Mouse (Mus musculus) adrenal gland, postnatal 4 days (tissue): Measurements from ENCODE around the gene Lgals7. TPM values are rescaled to one million over a fixed set of nuclear protein-coding genes. Genes with fewer than 3 reads are reported as not detected.
"Not testable (repeated sequence)": the region's sequence is repeated elsewhere in the genome, so short reads cannot be mapped to it uniquely, and the experiment has no call there.

ENCODE experiments used
- DNase-seq, 2 experiments: peaks; one replicate each; pipeline ENCODE4 v3.0.0; 2021 to 2022; ENCODE audit warnings: low spot score in 2 of 2, mixed read lengths in 2 of 2
- total RNA-seq, 2 experiments: library from RNA; stranded (reverse); gene quantifications; 2 replicates each; pipeline ENCODE4 v1.2.3; 2021

The Lgals7 gene
- total RNA-seq, 2 experiments from 2014 or later, result 3.9 TPM

DNA sequence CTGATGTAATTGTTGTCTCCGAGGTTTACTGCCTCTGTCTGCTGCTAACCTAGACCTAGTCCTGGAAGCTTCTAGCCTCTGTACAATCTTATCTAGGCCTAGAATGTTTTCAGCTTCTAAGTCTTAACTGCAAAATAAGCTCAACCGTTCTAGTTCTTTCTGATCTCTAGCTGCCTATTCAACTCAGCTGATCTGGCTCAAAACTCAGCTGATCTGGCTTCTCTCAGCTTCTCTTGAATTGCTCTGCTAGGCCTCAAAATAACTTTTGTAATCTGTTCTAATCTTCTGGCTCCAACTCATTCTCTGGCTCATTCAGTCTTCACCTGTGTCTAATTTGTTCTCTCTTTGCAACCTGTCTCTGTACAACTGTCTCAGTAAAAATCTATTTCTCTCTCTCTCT, 10.9 kb downstream of the Lgals7 start:
- DNase-seq, result no peak

DNA sequence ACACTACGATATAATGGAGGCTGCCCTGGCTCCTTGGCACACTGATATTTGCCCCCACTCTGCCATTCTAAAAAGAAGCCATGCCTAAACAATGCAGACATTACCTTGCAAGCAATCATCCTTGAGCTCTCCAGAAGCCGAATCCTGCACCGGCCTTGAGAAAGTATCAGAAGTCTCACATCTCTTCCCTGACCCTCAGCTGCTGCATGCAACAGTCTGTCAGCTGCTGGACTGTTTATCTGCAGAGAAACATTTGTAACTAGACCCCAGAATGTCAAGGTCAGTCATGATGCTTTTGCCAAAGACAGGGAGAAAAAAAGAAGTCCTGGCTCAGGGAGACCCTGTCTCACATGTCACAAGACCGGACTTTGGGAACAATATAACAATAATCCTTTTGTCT, 12.4 kb downstream of the Lgals7 start:
- no peak for DNase-seq

DNA sequence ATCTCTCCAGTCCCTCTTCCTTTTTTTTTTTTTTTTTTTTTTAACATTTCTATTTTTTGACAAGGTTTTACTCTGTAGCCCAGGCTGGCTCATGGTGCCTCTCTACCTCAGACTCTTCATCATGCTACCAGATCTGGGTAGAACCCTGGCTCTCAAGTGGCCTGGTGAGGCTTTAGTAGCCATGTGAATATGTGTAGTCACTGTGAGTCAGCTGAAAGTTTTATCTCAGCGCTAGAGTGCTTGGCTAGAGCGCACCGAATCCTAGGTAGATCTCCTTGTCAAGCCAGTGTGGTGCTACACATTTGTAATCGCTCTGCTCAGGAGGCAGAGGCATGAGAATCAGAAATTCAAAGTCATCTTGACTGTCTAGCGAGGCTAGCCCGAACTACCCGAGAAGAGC, 13.5 kb downstream of the Lgals7 start:
- DNase-seq, result no peak

DNA sequence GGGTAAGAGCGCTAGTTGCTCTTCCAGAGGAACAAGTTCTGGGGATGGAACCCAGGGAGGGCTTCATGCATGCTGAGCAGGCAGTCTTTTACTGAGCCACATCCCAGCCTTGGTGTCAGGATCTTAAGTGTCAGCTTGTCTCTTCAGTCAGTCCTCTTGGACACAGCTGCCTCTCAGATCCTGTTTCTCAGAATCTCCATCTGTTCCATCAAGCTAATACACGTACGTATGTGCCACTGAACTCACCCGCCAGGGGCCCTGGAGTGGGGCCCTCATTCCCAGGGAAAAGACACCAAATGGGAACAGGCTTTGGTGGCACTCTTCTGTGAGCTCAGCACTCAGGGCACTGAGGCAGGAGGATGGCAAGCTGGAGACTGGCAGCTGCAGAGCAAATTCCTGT, 14.2 kb downstream of the Lgals7 start:
- no peak for DNase-seq

DNA sequence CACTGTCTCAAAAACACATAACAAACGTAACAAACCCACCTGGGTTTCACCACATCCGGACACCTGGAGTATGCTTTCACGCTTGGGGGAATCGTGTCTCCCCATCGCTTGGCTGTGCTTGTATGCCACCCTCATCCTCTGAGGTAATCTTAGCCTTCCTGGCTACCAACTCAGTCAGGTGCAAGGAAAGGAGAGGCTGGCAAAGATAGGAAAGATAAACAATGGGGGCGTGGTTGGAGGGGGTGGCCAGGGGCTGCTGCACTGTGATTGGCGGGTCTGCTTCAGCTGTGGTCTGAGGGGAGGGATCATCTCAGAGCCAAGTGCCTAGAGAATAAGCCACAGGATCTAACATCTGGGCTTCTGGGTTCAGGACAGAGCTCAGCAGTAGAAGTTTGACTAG, 16.0 kb downstream of the Lgals7 start:
- DNase-seq, result no peak

DNA sequence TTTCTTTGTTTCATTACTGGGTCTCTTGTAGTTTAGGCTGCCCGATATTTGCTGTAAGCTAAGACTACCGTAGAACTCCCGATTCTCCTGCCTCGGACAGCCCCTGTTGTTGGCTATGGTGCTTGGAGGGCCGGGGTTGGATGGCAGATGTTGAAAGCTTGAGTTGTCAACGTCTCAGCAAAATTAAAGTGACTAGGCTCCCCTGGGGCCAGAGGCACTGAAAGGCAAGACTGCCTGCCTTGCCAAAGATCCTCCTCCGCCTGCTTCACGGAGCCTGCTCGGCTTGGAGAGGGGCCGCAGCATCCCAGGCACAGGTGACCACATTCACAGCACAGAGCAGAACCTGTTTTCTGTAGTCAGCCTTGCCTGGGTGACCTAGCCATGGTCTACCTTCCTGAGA, 16.9 kb downstream of the Lgals7 start:
- DNase-seq, result no peak

DNA sequence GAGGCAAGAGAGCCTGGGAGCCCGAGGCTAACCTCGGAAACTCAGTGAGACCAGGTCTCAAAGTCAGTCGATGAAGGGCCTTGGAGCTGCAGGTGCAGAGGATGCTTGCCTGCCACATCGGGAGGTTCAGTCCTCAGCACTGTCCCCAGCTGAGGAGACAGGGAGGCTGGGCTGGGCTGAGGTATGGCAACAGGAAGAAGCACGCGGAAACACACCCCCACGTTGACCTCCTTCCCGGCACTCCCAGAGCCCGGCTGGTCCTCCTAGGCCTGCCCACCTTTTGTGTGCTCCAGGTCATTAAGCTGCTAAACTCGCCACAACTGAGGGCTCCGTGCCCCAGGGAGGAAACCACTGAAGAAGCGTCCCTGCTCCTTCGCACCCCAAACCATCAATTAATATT, 17.5 kb downstream of the Lgals7 start, which contains the start of gene Capn12:
TSS of gene Capn12 (plus strand) at position 224 of the 400 bp plus-strand sequence.
- no peak for DNase-seq

DNA sequence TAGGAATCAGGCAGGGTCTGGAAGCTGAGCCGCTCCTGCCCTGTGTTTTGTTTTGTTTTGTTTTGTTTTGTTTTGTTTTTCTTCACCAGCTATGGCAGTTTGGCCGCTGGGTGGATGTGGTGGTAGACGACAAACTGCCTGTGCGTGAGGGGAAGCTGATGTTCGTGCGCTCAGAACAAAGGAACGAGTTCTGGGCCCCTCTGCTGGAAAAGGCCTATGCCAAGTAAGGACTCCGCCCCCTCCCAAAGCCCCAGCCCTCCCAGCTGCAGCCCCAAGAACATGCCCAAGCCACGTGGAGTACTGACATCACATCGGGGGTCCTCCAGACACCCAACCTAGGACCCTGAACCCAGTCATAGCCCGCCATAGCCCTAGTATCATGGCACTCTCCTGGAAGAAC, 19.4 kb downstream of the Lgals7 start:
- DNase-seq, result no peak

DNA sequence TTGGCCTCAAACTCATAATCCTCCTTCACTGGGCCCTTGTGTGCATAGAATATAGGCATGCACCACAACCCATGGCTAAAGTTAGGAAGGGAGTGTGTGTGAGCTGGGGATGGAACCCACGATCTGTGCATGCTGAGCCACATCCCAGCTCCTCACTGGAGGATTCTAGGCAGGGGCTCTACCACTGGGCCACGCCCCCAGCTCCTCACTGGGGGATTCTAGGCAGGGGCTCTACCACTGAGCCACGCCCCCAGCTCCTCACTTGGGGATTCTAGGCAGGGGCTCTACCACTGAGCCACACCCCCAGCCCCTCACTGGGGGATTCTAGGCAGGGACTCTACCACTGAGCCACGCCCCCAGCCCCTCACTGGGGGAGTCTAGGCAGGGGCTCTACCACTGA, 20.1 kb downstream of the Lgals7 start:
- DNase-seq, result not testable (repeated sequence)

DNA sequence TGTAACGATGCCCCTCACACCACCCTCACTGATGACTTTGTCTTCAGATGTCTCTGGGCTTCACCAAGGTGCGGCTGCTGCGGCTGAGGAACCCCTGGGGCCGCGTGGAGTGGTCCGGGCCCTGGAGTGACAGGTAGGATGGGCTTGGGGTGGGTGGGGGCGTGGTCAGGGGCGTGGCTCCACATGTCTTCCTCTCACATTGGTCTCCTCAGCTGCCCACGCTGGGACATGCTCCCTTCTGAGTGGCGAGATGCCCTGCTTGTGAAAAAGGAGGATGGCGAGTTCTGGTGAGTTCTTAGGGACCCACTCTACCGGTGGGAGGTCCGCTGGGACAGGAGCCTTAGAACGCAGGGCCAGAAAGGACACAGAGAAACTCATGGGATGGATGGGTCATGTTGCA, 22.8 kb downstream of the Lgals7 start:
- DNase-seq, result no peak

DNA sequence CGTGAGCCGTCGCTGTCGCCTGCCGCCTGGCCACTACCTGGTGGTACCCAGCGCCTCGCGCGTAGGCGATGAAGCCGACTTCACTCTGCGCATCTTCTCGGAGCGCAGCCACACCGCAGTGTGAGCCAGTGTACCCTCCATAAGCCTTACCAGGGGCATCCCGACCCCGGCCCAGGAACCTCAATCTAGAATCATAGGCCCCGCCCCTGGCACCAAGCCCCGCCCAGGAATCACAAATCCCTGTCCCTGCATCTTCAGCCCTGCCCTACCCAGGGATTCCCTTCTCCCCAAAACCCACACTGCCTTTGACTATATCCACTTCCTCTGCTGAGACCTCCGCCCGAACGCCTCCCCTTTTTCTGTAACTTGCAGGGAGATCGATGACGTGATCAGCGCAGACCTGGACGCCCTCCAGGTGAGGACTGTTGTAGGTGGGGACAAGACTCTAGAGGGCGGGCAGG, 25.1 kb downstream of the Lgals7 start:
- no peak for DNase-seq

DNA sequence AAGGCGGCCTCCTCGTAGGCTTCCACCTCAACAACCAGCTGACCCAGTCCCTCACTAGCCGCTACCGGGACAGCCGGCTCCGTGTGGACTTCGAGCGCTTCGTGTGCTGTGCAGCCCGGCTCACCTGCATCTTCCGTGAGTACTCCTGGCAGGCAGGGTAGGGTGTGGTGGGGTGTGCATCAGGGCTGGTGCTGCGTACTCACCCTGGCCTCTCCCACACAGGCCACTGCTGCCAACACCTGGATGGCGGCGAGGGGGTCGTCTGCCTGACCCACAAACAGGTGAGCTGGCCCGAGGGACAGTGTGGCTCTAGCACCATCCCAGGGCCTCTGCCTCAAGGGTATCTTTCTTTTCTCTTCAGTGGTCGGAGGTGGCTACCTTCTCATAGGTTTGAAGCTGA, 28.9 kb downstream of the Lgals7 start:
- no peak for DNase-seq

DNA sequence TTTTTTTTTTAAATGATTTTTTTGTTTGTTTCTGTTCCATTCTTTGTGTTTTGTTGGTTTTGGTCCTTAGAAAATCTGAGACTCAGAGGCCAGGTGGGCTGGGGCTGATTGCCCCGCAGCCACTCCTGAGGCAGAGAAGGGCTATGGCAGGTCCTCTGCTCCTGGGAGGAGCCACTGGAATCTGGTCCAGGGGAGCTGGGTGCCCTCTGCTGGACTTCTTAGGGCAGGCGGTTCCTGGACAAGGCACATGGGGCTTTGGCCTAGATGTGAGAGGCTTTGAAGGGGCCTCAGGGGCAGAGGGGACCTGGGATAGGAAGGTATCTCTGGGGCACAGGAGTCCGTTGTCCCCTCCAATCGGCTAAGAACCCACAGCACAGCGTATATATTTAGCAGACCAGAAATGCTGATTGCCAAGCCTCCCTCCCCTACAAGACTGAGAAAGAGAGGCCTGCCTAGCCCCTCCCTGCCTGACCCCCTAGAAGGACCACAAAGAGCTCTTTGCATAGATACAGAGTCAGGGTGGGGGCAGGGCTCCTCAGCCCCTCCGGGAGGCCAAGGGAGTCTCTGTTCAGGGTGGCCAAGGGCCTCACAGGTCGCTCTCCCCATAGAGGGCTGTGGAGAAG, 30.1 kb downstream of the Lgals7 start:
- DNase-seq, result no peak

DNA sequence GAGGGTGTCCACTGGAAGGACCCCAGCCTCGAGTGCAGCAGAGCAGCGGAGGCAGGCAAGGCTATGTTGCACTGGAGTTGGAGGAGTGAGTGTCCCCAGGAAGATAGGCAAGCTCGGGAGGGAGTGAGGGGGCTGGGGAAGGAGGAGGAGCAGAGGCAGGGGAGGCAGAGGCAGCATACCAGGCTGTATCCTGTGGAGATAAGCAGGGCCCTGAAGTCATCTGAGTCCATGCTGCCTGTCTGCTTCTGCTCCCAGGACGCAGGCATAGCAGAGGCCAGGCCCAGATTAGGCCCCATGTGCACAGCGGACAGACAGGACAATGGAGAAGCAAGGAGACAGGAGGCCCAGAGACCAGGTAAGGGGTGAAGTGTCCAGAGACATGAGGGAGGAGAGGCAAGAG, 31.3 kb downstream of the Lgals7 start:
- DNase-seq, result no peak

DNA sequence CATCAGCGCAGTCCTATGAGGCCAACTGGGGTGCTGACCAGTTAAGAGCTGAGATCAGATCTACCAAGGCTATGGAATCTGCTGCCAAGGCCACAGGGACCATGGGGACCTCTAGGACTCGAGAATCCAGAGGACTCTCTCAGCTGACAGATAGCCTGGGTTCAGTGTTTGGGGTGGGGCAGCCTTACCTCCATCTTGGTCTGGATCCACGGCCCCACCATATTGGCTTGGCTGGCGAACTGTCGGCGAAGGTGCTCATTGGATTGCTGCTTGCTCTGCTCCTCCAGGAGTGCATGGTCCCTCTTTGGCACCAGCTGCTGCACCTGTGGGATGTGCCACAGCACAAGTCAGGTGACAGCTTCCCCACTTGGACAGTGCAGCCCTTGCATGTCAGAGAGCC, 34.0 kb downstream of the Lgals7 start:
- DNase-seq, result no peak

DNA sequence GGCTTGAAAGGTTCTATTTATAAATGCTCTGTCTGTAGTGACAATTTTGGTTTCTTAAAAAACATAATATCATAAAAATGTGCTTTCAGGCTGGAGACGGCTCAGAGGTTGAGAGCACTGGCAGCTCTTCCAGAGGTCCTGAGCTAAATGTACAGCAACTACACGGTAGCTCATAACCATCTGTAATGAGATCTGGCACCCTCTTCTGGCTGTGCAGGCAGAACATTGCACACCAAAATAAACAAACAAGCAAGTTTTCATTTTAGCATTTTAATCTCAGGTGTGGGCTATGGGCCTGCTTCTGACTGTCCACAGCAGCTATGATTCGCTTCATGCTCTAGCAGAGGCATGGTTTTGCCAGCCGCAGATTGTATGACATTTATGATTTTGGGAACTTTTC, 36.3 kb downstream of the Lgals7 start:
- DNase-seq, result no peak

DNA sequence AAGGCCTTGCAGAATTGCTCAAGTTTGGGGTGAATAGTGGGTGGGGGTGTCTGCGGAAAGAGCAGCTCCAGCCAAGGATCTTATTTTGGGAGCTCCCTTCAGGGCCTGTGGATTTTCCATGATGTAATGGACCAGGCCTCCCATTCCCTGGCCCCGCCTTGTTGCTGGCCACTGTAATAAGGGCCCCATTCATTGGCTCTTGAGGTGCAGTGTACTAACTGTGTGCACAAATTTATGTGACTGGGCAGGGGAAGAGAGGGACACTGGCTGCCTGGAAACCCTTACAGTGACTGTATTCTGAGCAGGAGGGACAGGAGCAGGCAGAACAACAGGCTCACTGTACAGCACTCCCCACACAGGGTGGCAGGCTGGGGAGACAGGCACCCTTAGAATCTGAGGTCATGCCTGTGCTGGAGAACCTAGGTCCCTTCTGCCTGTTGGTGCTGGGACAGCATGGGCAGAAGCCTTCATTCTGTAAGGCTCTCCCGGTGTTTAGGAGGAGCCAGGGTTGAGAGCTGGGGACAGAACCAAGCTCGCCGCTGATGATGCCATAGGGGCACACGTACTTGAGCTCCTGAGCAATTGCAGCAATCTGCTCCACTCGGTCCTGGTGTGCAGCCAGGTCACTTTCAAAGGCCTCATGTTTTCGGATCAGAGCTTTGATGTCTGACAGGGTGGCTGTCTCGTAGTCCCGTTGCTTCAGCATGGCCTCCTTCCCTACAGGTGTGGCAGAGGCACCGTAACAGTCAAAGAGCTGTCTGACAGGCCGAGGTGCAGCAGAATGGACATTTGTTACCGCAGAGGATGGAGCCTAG, 37.9 kb downstream of the Lgals7 start:
- no peak for DNase-seq

DNA sequence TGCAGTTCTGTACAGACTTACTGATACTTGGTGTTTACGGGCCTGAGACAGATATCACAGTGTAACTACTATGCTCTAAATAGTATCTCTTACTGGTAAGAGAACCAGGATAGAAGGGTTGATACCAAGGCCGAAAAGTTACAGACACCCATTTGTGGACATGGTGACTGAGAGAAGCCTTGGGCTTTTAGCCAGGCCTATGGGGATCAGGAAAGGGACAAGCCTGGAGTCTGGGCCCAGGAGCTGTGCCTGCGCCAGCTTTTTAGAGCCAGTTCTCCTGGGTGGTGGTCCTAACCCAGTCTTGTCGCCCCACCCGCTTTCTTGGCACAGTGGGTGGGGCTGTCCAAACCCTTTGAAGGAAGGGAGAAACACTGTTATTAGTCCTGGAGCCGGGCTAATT, 38.5 kb downstream of the Lgals7 start:
- DNase-seq, result no peak

DNA sequence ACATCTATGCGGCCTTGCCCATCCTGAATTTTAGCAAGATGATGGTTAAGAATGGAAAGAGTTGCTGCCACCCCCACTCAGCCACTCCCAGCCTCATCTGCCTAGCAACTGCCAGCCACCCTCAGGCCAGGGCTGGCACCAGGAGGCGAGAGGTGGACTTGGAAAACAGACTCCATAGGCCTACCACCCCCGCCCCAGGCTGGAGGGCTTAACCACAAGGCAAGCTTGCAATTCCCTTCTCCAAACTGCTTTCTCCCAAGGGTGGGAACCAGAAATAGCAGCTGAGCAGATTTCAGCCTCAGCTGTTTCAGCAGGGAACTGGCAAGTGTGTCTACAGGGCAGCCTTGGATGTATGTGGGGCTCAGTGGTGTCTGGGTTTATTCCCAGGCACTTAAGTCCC, 39.2 kb downstream of the Lgals7 start:
- no peak for DNase-seq

DNA sequence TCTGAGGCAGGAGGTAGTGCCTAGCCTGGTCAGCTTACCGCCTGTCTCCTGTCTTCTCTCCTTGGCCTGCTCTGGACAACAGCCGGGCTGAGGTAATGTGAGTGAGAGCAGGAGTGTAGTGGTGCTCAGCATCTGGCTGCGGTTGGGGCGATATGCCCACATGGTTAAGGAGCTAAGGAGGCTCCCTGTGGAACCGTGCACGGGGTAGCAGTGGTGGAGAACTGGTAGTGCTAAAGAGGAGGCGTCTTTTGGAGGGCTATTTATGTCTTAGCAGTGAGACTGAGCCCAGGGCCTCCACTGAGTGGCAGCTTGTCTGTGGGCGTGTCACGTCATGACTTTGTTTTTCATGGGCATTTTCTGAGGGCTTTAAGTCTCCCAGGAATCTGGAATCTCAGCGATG, 40.1 kb downstream of the Lgals7 start:
- DNase-seq, result no peak

DNA sequence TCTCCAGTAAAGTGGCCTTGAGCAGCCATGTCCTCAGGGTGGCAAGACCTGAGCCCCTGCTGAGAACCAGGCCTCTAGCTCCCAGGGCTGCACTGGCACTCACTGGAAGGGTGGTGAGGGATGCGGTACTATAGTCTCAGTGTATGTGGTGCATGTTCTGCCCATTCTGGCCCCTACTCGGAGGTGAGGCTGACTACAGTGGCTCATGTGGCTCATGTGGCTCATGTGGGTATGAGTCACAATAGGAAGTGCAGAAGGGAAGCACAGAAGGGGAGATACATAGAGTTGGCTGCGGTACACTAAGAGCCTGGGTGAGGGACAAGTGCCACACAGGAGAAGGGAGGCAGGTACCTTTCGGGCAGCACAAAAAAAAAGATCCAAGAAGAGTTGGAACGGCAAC, 43.5 kb downstream of the Lgals7 start:
- DNase-seq, result no peak

DNA sequence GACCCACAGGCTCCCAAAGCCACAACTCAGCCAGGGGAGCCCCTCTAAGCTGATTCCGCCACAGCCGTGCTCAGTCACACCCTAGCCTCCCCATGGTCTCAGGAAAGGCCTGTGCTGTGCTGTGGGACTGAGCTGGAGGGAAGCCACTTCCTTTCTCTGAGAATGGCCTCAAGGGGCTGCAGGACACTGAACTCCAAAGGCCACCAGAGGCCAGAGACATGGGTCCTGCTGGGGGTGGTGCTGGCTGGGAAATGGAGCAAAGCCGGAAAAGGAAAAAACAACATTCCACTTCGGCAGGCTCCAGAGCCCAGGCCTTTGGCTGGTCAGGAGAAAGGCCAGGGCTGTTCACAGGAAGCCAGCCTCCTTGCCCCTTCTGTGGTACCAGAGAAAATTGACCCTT, 48.0 kb downstream of the Lgals7 start:
- no peak for DNase-seq

DNA sequence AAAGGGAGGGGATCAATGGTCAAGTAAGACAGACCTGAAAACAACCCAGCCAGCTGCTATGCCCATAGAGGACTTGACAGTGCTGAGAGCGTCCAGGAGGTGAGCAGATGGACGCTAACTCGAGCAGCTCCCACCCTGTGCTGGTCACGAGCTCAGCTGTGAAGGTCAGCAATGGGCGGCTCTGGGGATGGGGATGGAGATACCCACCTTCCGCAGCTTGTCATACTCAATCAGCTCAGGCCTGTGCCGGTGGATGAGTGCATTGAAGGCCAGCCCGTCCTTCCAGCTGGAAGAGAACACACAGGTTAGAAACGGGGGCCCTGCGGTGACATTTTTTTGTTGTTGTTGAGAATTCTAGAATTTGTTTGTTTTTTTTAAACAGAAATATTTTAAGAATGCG, 49.5 kb downstream of the Lgals7 start:
- no peak for DNase-seq
